Mouse (Mus musculus): ENCODE data around the gene Add2. TPM values are rescaled to one million over a fixed set of nuclear protein-coding genes. Genes with fewer than 3 reads are reported as not detected.

The Add2 gene
- polyA plus RNA-seq, 1 experiment from 2014 or later: 6.7 TPM

GRCm38 (mm10) chr6:86031527-86031926, 3.0 kb downstream of the Add2 start:
- WGBS: 77% methylated on average over 2 of the region's 2 CpGs
- no peak overlapping the region for H3K4me2 ChIP-seq (ENCODE audit: low read depth, low read length)
- no peak overlapping the region for H3K9ac ChIP-seq (ENCODE audit: low read depth, low read length)
- no peak overlapping the region for H3K27ac ChIP-seq (replicated peaks; ENCODE audit: low read depth, low read length)
- no peaks in the 10 kb centered on the region for H3K9me3 ChIP-seq (ENCODE audit: control insufficient read depth, low read length)
- no peaks in the 10 kb centered on the region for H3K36me3 ChIP-seq (ENCODE audit: control insufficient read depth, insufficient read depth, low read length)
- peaks cover 15% of the 10 kb centered on the region for H3K27me3 ChIP-seq (replicated peaks; ENCODE audit: control insufficient read depth, insufficient read depth, low read length)
- H3K4me1 ChIP-seq (ENCODE audit: control insufficient read depth, insufficient read depth, low read length): 0 out of 2 replicates have a peak, but pooled peaks cover 4% of the 10 kb centered on the region
- no peak for ATAC-seq (ENCODE audit: low read depth)
- H3K4me3 ChIP-seq (ENCODE audit: low read depth, low read length): no peak overlapping the region
- DNase-seq (ENCODE audit: low spot score): no peak

DNA sequence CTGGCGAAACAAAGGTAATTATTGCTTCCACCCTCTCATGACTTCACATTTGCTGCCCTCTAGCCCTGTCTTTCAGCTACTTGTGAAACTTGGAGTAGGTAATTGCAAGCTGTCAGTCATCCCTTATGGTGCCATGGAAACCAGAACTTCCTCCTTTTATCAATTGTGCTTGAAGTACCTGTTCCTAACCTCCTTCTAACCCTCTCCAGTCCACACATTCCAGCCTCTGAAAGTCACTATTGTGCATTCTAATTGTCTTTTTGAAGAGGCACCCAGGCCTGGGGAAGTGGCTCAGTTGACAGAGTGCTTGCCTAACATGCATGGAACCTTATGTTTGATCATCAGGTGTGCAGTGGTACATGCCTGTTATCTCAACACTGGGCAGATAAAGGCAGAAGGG, 5.2 kb downstream of the Add2 start:
- Histone ChIP-seq H3K4me1 (ENCODE audit: control insufficient read depth, insufficient read depth, low read length) (0 out of 2 replicates have a peak, but pooled peaks cover 4% of the 10 kb centered on the region), H3K4me3 (ENCODE audit: low read depth, low read length) (no peak overlapping the region), H3K27me3 (replicated peaks; ENCODE audit: control insufficient read depth, insufficient read depth, low read length) (peaks cover 8% of the 10 kb centered on the region), H3K9ac (ENCODE audit: low read depth, low read length) (no peak overlapping the region), H3K4me2 (ENCODE audit: low read depth, low read length) (no peak overlapping the region), H3K27ac (replicated peaks; ENCODE audit: low read depth, low read length) (no peak overlapping the region), H3K36me3 (ENCODE audit: control insufficient read depth, insufficient read depth, low read length) (no peaks in the 10 kb centered on the region), H3K9me3 (ENCODE audit: control insufficient read depth, low read length) (no peaks in the 10 kb centered on the region)
- 81% methylated on average over 1 of the region's 1 CpGs for WGBS
- DNase-seq (ENCODE audit: low spot score) (no peak), ATAC-seq (ENCODE audit: low read depth) (no peak)

GRCm38 (mm10) chr6:86038901-86039300, 10.4 kb downstream of the Add2 start:
- 56% methylated on average over 2 of the region's 2 CpGs for WGBS
- H3K27me3 ChIP-seq (replicated peaks; ENCODE audit: control insufficient read depth, insufficient read depth, low read length): no peaks in the 10 kb centered on the region
- ATAC-seq (ENCODE audit: low read depth) (no peak), DNase-seq (ENCODE audit: low spot score) (no peak)
- no peaks in the 10 kb centered on the region for H3K9me3 ChIP-seq (ENCODE audit: control insufficient read depth, low read length)
- H3K36me3 ChIP-seq (ENCODE audit: control insufficient read depth, insufficient read depth, low read length): no peaks in the 10 kb centered on the region
- H3K27ac ChIP-seq (replicated peaks; ENCODE audit: low read depth, low read length): no peak overlapping the region
- H3K4me3 ChIP-seq (ENCODE audit: low read depth, low read length): no peak overlapping the region
- no peaks in the 10 kb centered on the region for H3K4me1 ChIP-seq (ENCODE audit: control insufficient read depth, insufficient read depth, low read length)
- no peak overlapping the region for H3K9ac ChIP-seq (ENCODE audit: low read depth, low read length)
- H3K4me2 ChIP-seq (ENCODE audit: low read depth, low read length): no peak overlapping the region

- no peak overlapping the region for H3K4me3 ChIP-seq (ENCODE audit: low read depth, low read length)
- ATAC-seq (ENCODE audit: low read depth) (no peak), DNase-seq (ENCODE audit: low spot score) (no peak)
- H3K9ac ChIP-seq (ENCODE audit: low read depth, low read length): no peak overlapping the region
- no peak overlapping the region for H3K4me2 ChIP-seq (ENCODE audit: low read depth, low read length)
- WGBS: 29% methylated on average over 1 of the region's 1 CpGs
- no peaks in the 10 kb centered on the region for H3K36me3 ChIP-seq (ENCODE audit: control insufficient read depth, insufficient read depth, low read length)
- no peaks in the 10 kb centered on the region for H3K27me3 ChIP-seq (replicated peaks; ENCODE audit: control insufficient read depth, insufficient read depth, low read length)
- H3K9me3 ChIP-seq (ENCODE audit: control insufficient read depth, low read length): no peaks in the 10 kb centered on the region
- no peaks in the 10 kb centered on the region for H3K4me1 ChIP-seq (ENCODE audit: control insufficient read depth, insufficient read depth, low read length)
- no peak overlapping the region for H3K27ac ChIP-seq (replicated peaks; ENCODE audit: low read depth, low read length)
These were observed 11.7 kb downstream of the Add2 start for GRCm38 (mm10) chr6:86040140-86040539.

DNA sequence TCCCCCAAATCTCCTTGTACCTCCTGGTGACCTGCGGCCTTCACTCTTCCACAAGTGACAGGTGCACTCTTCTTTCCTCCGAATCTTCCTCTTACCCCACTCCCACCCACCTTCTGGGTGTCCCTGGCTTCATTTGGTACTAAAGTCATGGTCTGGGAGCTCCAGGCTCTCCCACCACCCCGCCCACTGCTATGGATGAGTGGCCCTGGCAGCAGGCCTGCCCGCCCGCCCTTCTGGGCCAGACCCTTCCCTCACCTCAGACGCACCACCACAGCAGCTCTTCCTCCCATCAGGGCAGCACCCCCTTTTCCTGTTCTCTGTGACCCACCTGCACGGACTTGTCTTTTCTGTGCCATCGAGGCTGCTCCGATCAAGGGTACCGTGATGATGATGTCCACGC, 19.0 kb downstream of the Add2 start:
- Histone ChIP-seq H3K27ac (replicated peaks; ENCODE audit: low read depth, low read length) (no peak overlapping the region), H3K9me3 (ENCODE audit: control insufficient read depth, low read length) (no peaks in the 10 kb centered on the region), H3K4me1 (ENCODE audit: control insufficient read depth, insufficient read depth, low read length) (no peaks in the 10 kb centered on the region), H3K36me3 (ENCODE audit: control insufficient read depth, insufficient read depth, low read length) (no peaks in the 10 kb centered on the region), H3K27me3 (replicated peaks; ENCODE audit: control insufficient read depth, insufficient read depth, low read length) (no peaks in the 10 kb centered on the region), H3K4me3 (ENCODE audit: low read depth, low read length) (no peak overlapping the region), H3K4me2 (ENCODE audit: low read depth, low read length) (no peak overlapping the region), H3K9ac (ENCODE audit: low read depth, low read length) (no peak overlapping the region)
- ATAC-seq (ENCODE audit: low read depth) (no peak), DNase-seq (ENCODE audit: low spot score) (no peak)
- 88% methylated on average over 11 of the region's 11 CpGs for WGBS

DNA sequence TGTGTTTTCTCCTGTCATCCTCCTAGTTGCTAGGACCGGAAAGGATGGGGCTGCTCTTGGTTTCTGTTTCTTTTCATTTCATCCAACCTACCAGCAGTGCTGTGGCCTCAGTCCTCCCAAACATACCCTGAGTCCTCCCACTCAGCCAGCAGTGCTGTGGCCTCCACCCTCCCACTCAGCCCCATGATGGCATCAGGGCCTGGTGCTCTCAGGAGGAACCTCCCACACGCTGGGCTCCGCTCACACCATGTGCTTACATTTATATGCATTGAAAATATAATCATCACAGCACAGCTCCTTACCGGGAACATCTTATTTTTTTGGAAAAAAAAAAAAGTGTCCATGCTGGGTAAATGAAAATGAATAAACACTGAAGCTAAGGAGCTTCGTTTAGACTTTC, 20.0 kb downstream of the Add2 start:
- WGBS: 74% methylated on average over 5 of the region's 5 CpGs
- ATAC-seq (ENCODE audit: low read depth): no peak
- Histone ChIP-seq H3K36me3 (ENCODE audit: control insufficient read depth, insufficient read depth, low read length) (no peaks in the 10 kb centered on the region), H3K9ac (ENCODE audit: low read depth, low read length) (no peak overlapping the region), H3K27ac (replicated peaks; ENCODE audit: low read depth, low read length) (no peak overlapping the region), H3K4me1 (ENCODE audit: control insufficient read depth, insufficient read depth, low read length) (no peaks in the 10 kb centered on the region), H3K4me2 (ENCODE audit: low read depth, low read length) (no peak overlapping the region), H3K4me3 (ENCODE audit: low read depth, low read length) (no peak overlapping the region), H3K9me3 (ENCODE audit: control insufficient read depth, low read length) (no peaks in the 10 kb centered on the region), H3K27me3 (replicated peaks; ENCODE audit: control insufficient read depth, insufficient read depth, low read length) (no peaks in the 10 kb centered on the region)
- DNase-seq (ENCODE audit: low spot score): no peak

- 58% methylated on average over 6 of the region's 6 CpGs for WGBS
- H3K4me1 ChIP-seq (ENCODE audit: control insufficient read depth, insufficient read depth, low read length): no peaks in the 10 kb centered on the region
- H3K4me2 ChIP-seq (ENCODE audit: low read depth, low read length): no peak overlapping the region
- no peaks in the 10 kb centered on the region for H3K36me3 ChIP-seq (ENCODE audit: control insufficient read depth, insufficient read depth, low read length)
- no peak overlapping the region for H3K9ac ChIP-seq (ENCODE audit: low read depth, low read length)
- no peak for ATAC-seq (ENCODE audit: low read depth)
- DNase-seq (ENCODE audit: low spot score): no peak
- no peaks in the 10 kb centered on the region for H3K27me3 ChIP-seq (replicated peaks; ENCODE audit: control insufficient read depth, insufficient read depth, low read length)
- H3K27ac ChIP-seq (replicated peaks; ENCODE audit: low read depth, low read length): no peak overlapping the region
- H3K4me3 ChIP-seq (ENCODE audit: low read depth, low read length): no peak overlapping the region
- H3K9me3 ChIP-seq (ENCODE audit: control insufficient read depth, low read length): no peaks in the 10 kb centered on the region
These were observed 22.2 kb downstream of the Add2 start for GRCm38 (mm10) chr6:86050586-86051268.

DNA sequence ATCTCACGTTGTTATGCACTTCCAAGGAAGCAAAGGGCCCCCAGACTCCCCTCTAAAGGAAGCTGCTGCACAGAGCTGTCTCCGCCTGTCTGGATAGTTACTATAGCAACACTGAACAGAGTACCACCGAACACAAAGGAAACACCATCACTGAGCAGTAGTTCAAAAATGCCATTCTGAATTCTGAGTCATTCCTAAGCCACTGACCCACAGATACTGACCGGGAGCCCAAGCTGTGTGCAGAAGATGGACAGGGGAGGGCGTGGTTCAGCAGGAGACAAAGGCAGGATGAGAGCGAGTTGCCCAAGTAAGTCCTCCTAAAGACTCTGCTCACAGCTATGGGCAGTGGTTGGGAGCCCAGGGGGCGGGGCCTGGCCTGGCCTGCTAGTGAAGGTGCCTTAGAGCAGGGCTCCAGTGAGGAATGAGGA, 23.6 kb downstream of the Add2 start:
- Histone ChIP-seq H3K9ac (ENCODE audit: low read depth, low read length) (no peak overlapping the region), H3K4me2 (ENCODE audit: low read depth, low read length) (no peak overlapping the region), H3K36me3 (ENCODE audit: control insufficient read depth, insufficient read depth, low read length) (no peaks in the 10 kb centered on the region), H3K27ac (replicated peaks; ENCODE audit: low read depth, low read length) (no peak overlapping the region; the same call in 1 of the 2 replicates), H3K4me3 (ENCODE audit: low read depth, low read length) (no peak overlapping the region), H3K4me1 (ENCODE audit: control insufficient read depth, insufficient read depth, low read length) (no peaks in the 10 kb centered on the region), H3K27me3 (replicated peaks; ENCODE audit: control insufficient read depth, insufficient read depth, low read length) (no peaks in the 10 kb centered on the region), H3K9me3 (ENCODE audit: control insufficient read depth, low read length) (no peaks in the 10 kb centered on the region)
- DNase-seq (ENCODE audit: low spot score) (no peak), ATAC-seq (ENCODE audit: low read depth) (peak; percentile 58)
- WGBS: 36% methylated on average over 6 of the region's 7 CpGs

- Histone ChIP-seq H3K27ac (replicated peaks; ENCODE audit: low read depth, low read length) (no peak overlapping the region; the same call in 1 of the 2 replicates), H3K9me3 (ENCODE audit: control insufficient read depth, low read length) (no peaks in the 10 kb centered on the region), H3K4me3 (ENCODE audit: low read depth, low read length) (no peak overlapping the region), H3K4me2 (ENCODE audit: low read depth, low read length) (no peak overlapping the region), H3K9ac (ENCODE audit: low read depth, low read length) (no peak overlapping the region), H3K36me3 (ENCODE audit: control insufficient read depth, insufficient read depth, low read length) (no peaks in the 10 kb centered on the region), H3K27me3 (replicated peaks; ENCODE audit: control insufficient read depth, insufficient read depth, low read length) (no peaks in the 10 kb centered on the region), H3K4me1 (ENCODE audit: control insufficient read depth, insufficient read depth, low read length) (no peaks in the 10 kb centered on the region)
- no peak for DNase-seq (ENCODE audit: low spot score)
- ATAC-seq (ENCODE audit: low read depth): 0 out of 2 replicates have a peak, but pooled peaks have one; percentile 28
- WGBS: 58% methylated on average over 4 of the region's 4 CpGs
These were observed 24.1 kb downstream of the Add2 start for GRCm38 (mm10) chr6:86052556-86052955.

Measured in embryonic facial prominence, embryonic 14.5 days (tissue).